Mouse (Mus musculus) neural tube, embryonic 12.5 days (tissue): Measurements from ENCODE around the gene Dpysl4. TPM values are rescaled to one million over a fixed set of nuclear protein-coding genes. Genes with fewer than 3 reads are reported as not detected.

ENCODE experiments used
- ATAC-seq: fragments of 200-750 bp; cut with Nextera tagmentation; 2 replicates; pipeline ENCODE4 v1.8.0; 2017; ENCODE audit warnings: low read depth, mild to moderate bottlenecking, moderate TSS enrichment, moderate library complexity; ENCODE audit not compliant: low FRiP score
- H3K27ac ChIP-seq: fragments of 300-500 bp; sonication (generic); 2 replicates; pipeline ENCODE4 v1.5.1; 2016
- H3K27me3 ChIP-seq: fragments of 300-500 bp; sonication (generic); replicated peaks from 2 replicates; pipeline ENCODE4 v1.6.1; 2016; ENCODE audit warnings: mild to moderate bottlenecking
- H3K36me3 ChIP-seq: fragments of 300-500 bp; sonication (generic); 2 replicates; pipeline ENCODE4 v1.6.1; 2016; ENCODE audit warnings: mild to moderate bottlenecking
- H3K4me1 ChIP-seq: fragments of 300-500 bp; sonication (generic); 2 replicates; pipeline ENCODE4 v1.6.1; 2016
- H3K4me2 ChIP-seq: fragments of 300-500 bp; sonication (generic); replicated peaks from 2 replicates; pipeline ENCODE4 v1.6.1; 2016; ENCODE audit warnings: mild to moderate bottlenecking
- H3K4me3 ChIP-seq: fragments of 300-500 bp; sonication (generic); 2 replicates; pipeline ENCODE4 v1.5.1; 2016
- H3K9ac ChIP-seq: fragments of 300-500 bp; sonication (generic); 2 replicates; pipeline ENCODE4 v1.6.1; 2016; ENCODE audit warnings: mild to moderate bottlenecking
- H3K9me3 ChIP-seq: fragments of 300-500 bp; sonication (generic); 2 replicates; pipeline ENCODE4 v1.6.1; 2016; ENCODE audit warnings: mild to moderate bottlenecking
- WGBS: fragments of 180-500 bp; shearing (Covaris S2); methylation state at CpG from one replicate; pipeline ENCODE4 v1.1.7; 2016; 5-methylcytosine and 5-hydroxymethylcytosine counted together
- polyA plus RNA-seq: library from polyadenylated mRNA; unstranded; fragments of >200 nt; fragmentation: Nextera tagmentation; extraction: Ambion mirVana; gene quantifications from 2 replicates; pipeline ENCODE4 v1.2.1, GENCODE M21; 2016

Gene Dpysl4
- polyA plus RNA-seq, 1 experiment from 2014 or later, result 434 TPM

- peak; percentile 60 for ATAC-seq
- Histone ChIP-seq H3K27ac (peak overlapping the region; percentile 46; the same call in 1 of the 2 replicates), H3K4me1 (peaks cover 53% of the 10 kb centered on the region), H3K4me3 (peak overlapping the region; percentile 93), H3K4me2 (peak overlapping the region; percentile 83), H3K27me3 (no peaks in the 10 kb centered on the region), H3K9ac (peak overlapping the region; percentile 97), H3K36me3 (peaks cover 25% of the 10 kb centered on the region), H3K9me3 (no peaks in the 10 kb centered on the region)
- 1% methylated on average over 61 of the region's 61 CpGs for WGBS
Observed at GRCm38 (mm10) chr7:139086195-139087158, 676 bp downstream of the Dpysl4 start.

- no peak for ATAC-seq
- Histone ChIP-seq H3K9ac (peak overlapping the region; percentile 97), H3K4me1 (peaks cover 47% of the 10 kb centered on the region), H3K9me3 (no peaks in the 10 kb centered on the region), H3K4me2 (peak overlapping the region; percentile 83), H3K4me3 (peak overlapping the region; percentile 93), H3K27me3 (no peaks in the 10 kb centered on the region), H3K27ac (no peak overlapping the region), H3K36me3 (peaks cover 38% of the 10 kb centered on the region)
- 69% methylated on average over 2 of the region's 2 CpGs for WGBS
Observed at GRCm38 (mm10) chr7:139087801-139088200, 2.0 kb downstream of the Dpysl4 start.

- Histone ChIP-seq H3K27ac (no peak overlapping the region), H3K4me1 (peaks cover 40% of the 10 kb centered on the region), H3K4me3 (no peak overlapping the region), H3K9ac (no peak overlapping the region), H3K36me3 (peaks cover 62% of the 10 kb centered on the region), H3K27me3 (no peaks in the 10 kb centered on the region), H3K9me3 (no peaks in the 10 kb centered on the region), H3K4me2 (peak overlapping the region; percentile 83; the same call in 1 of the 2 replicates)
- WGBS, result 74% methylated on average over 12 of the region's 12 CpGs
- ATAC-seq, result no peak
Observed at GRCm38 (mm10) chr7:139089892-139090874, 4.4 kb downstream of the Dpysl4 start.

- Histone ChIP-seq H3K9ac (no peak overlapping the region), H3K27me3 (no peaks in the 10 kb centered on the region), H3K4me1 (peaks cover 35% of the 10 kb centered on the region), H3K36me3 (peaks cover 77% of the 10 kb centered on the region), H3K4me2 (no peak overlapping the region), H3K27ac (no peak overlapping the region), H3K4me3 (no peak overlapping the region), H3K9me3 (no peaks in the 10 kb centered on the region)
- 91% methylated on average over 9 of the region's 9 CpGs for WGBS
- no peak for ATAC-seq
Observed at GRCm38 (mm10) chr7:139091681-139092080, 5.9 kb downstream of the Dpysl4 start.

- Histone ChIP-seq H3K9ac (no peak overlapping the region), H3K4me2 (no peak overlapping the region), H3K36me3 (peaks cover 85% of the 10 kb centered on the region), H3K27ac (no peak overlapping the region), H3K4me1 (peaks cover 27% of the 10 kb centered on the region), H3K4me3 (no peak overlapping the region), H3K27me3 (no peaks in the 10 kb centered on the region), H3K9me3 (no peaks in the 10 kb centered on the region)
- 95% methylated on average over 5 of the region's 5 CpGs for WGBS
- ATAC-seq, result no peak
Observed at GRCm38 (mm10) chr7:139092676-139093075, 6.9 kb downstream of the Dpysl4 start.

- 95% methylated on average over 5 of the region's 5 CpGs for WGBS
- no peak for ATAC-seq
- H3K4me2 ChIP-seq, result no peak overlapping the region
- H3K9me3 ChIP-seq, result no peaks in the 10 kb centered on the region
- H3K9ac ChIP-seq, result no peak overlapping the region
- peaks cover 22% of the 10 kb centered on the region for H3K4me1 ChIP-seq
- no peaks in the 10 kb centered on the region for H3K27me3 ChIP-seq
- H3K36me3 ChIP-seq, result peaks cover 90% of the 10 kb centered on the region
- no peak overlapping the region for H3K27ac ChIP-seq
- H3K4me3 ChIP-seq, result no peak overlapping the region
Observed at GRCm38 (mm10) chr7:139093124-139093523, 7.3 kb downstream of the Dpysl4 start.

GRCm38 (mm10) chr7:139093781-139094180 lies 8.0 kb downstream of the Dpysl4 start:
- Histone ChIP-seq H3K27me3 (no peaks in the 10 kb centered on the region), H3K4me2 (no peak overlapping the region), H3K4me3 (no peak overlapping the region), H3K9me3 (no peaks in the 10 kb centered on the region), H3K36me3 (peaks cover 94% of the 10 kb centered on the region), H3K27ac (no peak overlapping the region), H3K4me1 (peaks cover 16% of the 10 kb centered on the region), H3K9ac (no peak overlapping the region)
- 84% methylated on average over 7 of the region's 7 CpGs for WGBS
- ATAC-seq, result no peak

- Histone ChIP-seq H3K4me3 (no peak overlapping the region), H3K4me2 (no peak overlapping the region), H3K9me3 (no peaks in the 10 kb centered on the region), H3K27me3 (no peaks in the 10 kb centered on the region), H3K27ac (no peak overlapping the region), H3K36me3 (peaks cover 99% of the 10 kb centered on the region), H3K9ac (no peak overlapping the region), H3K4me1 (peaks cover 7% of the 10 kb centered on the region; the same call in 1 of the 2 replicates)
- WGBS, result 89% methylated on average over 6 of the region's 6 CpGs
- no peak for ATAC-seq
Observed at GRCm38 (mm10) chr7:139094761-139095160, 9.0 kb downstream of the Dpysl4 start.

- Histone ChIP-seq H3K9ac (no peak overlapping the region), H3K36me3 (peaks cover 99% of the 10 kb centered on the region), H3K27ac (no peak overlapping the region), H3K27me3 (no peaks in the 10 kb centered on the region), H3K4me3 (no peak overlapping the region), H3K9me3 (no peaks in the 10 kb centered on the region), H3K4me1 (peaks cover 2% of the 10 kb centered on the region; the same call in 1 of the 2 replicates), H3K4me2 (no peak overlapping the region)
- WGBS, result 87% methylated on average over 7 of the region's 7 CpGs
- ATAC-seq, result no peak
Observed at GRCm38 (mm10) chr7:139095282-139095681, 9.5 kb downstream of the Dpysl4 start.

GRCm38 (mm10) chr7:139096399-139096798 lies 10.6 kb downstream of the Dpysl4 start:
- no peaks in the 10 kb centered on the region for H3K9me3 ChIP-seq
- no peak overlapping the region for H3K9ac ChIP-seq
- no peak overlapping the region for H3K27ac ChIP-seq
- WGBS, result 91% methylated on average over 6 of the region's 6 CpGs
- no peak overlapping the region for H3K4me2 ChIP-seq
- H3K4me3 ChIP-seq, result no peak overlapping the region
- H3K36me3 ChIP-seq, result peaks cover 99% of the 10 kb centered on the region
- ATAC-seq, result 0 out of 2 replicates have a peak, but pooled peaks have one; percentile 5
- H3K27me3 ChIP-seq, result no peaks in the 10 kb centered on the region
- H3K4me1 ChIP-seq, result no peaks in the 10 kb centered on the region; the same call in 1 of the 2 replicates

- Histone ChIP-seq H3K9me3 (no peaks in the 10 kb centered on the region), H3K36me3 (peaks cover 67% of the 10 kb centered on the region), H3K27ac (no peak overlapping the region), H3K4me3 (no peak overlapping the region), H3K9ac (no peak overlapping the region), H3K27me3 (no peaks in the 10 kb centered on the region), H3K4me1 (no peaks in the 10 kb centered on the region; the same call in 1 of the 2 replicates), H3K4me2 (no peak overlapping the region)
- WGBS, result 75% methylated on average over 12 of the region's 12 CpGs
- ATAC-seq, result no peak
Observed at GRCm38 (mm10) chr7:139100531-139101095, 14.8 kb downstream of the Dpysl4 start.
